Mouse (Mus musculus): ENCODE measurements around the gene Fgd6.
A peak's percentile ranks its signal among the peaks of the same experiment; 100 is the strongest.

Gene Fgd6

DNA sequence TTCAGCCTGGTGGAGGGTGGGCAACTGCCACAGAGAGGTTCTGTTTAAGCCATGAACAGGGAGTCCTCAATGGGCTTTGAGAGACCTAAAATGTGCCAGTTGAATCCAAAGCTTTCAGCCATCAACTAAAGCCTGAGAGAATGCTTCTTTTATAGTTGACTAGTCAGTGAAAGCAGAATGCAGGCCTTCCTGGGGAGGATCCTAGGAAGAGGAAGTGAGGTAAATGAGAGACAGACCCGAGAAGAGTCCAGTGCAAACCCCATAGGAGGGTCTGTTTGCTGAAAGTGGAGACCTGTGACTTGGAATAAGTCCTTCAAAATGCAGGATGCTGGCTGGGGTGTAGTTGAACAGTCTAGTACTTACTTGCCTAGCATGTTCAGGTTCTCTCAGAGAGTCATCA, 11.2 kb downstream of the Fgd6 start:
- DNase-seq: no peak

GRCm38 (mm10) chr10:94047845-94048559, 12.2 kb downstream of the Fgd6 start:
- no peak for DNase-seq

GRCm38 (mm10) chr10:94049121-94049520, 13.3 kb downstream of the Fgd6 start:
- no peak for DNase-seq

DNA sequence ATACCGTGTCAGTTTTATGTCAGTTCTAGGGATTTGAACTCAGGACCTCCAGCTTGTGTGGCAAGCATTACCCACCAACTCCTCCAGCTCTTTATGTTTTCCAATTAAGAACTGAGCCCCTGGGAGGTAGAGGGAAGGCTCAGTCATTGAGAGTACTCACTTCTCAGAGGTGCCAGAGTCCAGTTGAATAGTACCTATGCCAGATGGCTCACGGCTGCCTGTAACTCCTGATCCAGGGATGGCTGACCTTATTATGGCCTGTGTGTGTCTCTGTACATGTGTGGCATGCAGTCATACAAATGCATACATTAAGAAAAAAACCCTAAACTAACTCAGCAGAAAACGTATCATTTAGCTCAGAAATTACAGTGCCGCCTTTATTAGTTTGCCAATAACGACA, 14.9 kb downstream of the Fgd6 start:
- no peak for DNase-seq

DNA sequence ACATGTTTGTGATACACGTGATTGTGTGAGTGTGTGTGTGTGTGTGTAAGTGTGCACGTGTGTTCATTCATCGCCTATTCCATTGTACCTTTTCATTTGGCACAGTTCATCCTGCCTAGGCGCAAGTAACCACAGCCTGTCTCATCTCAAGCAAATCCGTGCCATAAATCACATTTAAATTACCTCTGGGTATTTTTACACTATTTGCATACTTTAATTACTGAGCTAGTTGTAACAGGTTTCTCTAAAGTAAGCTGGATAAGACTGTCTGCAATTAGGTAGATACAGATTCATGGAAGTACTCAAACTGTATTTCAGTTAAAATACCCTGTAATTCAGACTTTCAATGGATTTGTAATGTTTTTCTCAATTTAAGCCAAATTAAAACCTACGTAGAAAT, 20.7 kb downstream of the Fgd6 start:
- DNase-seq: no peak

GRCm38 (mm10) chr10:94059618-94060055, 23.8 kb downstream of the Fgd6 start:
- DNase-seq: no peak

GRCm38 (mm10) chr10:94060190-94060589, 24.4 kb downstream of the Fgd6 start:
- DNase-seq: no peak

DNA sequence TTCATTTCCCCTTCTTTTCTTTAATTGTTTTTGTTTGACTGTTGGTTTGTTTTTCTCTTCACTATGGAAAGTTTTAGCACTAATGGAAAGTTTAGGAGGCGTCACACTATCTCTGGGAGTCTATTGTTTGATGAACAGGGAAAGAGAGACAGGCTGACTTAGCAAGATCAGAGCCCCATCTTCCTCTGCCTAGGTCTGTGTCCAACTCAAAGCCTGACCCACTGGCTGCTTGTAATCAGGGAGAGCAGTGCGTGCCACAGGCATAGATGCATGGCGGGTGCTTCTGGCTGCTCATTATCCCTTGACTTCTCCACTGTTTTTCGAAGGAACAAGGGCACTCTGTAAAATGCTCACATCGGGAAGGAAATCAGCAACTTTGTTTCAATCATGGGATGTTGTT, 26.6 kb downstream of the Fgd6 start:
- DNase-seq: no peak

DNA sequence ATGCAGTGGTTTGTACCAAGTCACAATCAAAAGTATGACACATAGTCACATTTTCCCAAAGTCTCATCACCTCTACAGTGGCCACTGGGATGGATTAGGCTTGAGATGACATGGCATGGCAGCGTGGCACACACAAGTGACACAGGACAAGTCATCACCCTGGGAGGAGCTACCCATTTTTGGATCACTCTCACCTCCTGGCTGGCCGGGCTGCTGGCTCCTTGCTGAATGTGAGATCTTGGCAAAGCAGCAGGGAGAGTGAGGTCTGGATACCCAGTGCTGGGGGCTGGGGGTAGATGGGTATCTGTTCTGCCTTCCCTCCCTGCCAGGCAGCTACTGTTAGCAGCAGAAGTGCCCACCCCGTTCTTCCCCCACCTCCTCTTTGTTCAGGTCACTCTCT, 31.1 kb downstream of the Fgd6 start:
- no peak for DNase-seq

DNA sequence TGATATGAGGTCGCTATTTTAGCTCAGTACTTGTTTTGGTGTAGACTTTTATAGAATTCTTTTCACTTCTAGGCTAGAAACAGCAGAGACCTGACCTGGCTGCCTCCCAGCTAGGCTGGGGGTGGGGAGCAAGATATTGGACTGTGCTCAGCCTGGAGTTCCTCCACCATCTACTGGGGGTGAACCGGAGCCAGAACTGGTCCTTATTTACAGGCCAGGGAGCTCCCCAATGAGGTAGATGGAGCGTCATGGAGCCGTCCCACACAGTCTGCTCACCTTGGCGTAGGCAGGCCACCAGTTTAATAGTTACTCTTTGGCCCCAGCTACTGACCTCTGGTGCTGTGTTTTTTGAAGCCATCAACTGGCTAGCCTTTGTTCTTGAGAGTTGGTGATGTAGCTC, 32.9 kb downstream of the Fgd6 start:
- no peak for DNase-seq

GRCm38 (mm10) chr10:94071641-94072040, 35.8 kb downstream of the Fgd6 start:
- no peak for DNase-seq

- peak; percentile 15 for DNase-seq
Measured at GRCm38 (mm10) chr10:94072261-94072915, 36.6 kb downstream of the Fgd6 start.

DNA sequence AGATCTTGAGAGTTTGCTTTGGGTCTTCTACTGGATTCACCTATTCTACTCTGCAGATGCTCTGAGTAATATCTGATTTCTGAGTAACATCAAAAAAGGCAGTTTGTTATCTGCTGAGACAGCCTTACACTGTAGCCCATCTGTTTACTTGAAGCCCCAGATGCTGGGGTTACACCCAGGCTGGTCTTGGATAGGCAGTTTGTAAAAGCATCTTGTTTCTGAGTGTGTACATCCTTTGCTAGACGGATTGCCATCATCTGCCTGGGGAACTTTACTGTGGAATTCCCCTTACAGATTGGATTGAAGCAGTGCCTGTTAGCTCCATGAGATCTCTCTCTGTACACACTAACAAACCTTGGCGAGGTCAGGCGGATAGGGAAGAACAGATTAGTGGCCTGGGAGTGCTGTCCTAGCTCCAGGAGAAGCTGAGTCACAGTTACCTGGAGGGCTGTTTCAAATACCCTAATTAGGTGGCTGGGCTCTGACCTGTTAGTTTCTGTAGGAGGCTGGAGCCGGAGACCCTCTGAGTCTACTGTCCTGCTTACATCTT, 37.2 kb downstream of the Fgd6 start:
- no peak for DNase-seq

- DNase-seq: no peak
Measured at GRCm38 (mm10) chr10:94076966-94077825, 41.4 kb downstream of the Fgd6 start.

- DNase-seq: no peak
Measured at GRCm38 (mm10) chr10:94080740-94081139, 44.9 kb downstream of the Fgd6 start.

GRCm38 (mm10) chr10:94082040-94082734, 46.4 kb downstream of the Fgd6 start:
- DNase-seq: no peak

DNA sequence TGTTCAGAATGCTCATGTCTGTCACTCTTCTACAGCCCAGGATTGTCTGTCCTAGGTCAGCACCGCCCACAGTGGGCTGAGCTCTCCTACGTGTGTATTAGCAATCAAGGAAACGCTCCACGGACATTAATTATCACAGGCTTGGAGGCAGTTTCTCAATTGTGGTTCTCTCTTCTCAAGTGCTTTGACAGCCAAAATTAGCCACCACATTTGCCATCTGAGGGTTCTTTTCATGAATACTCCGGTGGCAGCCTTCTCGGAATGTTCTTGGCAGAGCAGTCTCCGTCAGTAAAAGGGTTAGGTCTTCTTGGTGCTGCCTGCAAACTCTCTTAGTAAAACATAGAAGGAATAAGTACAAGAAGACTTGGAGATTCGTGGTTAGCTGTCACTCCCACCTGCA, 50.5 kb downstream of the Fgd6 start:
- no peak for DNase-seq

DNA sequence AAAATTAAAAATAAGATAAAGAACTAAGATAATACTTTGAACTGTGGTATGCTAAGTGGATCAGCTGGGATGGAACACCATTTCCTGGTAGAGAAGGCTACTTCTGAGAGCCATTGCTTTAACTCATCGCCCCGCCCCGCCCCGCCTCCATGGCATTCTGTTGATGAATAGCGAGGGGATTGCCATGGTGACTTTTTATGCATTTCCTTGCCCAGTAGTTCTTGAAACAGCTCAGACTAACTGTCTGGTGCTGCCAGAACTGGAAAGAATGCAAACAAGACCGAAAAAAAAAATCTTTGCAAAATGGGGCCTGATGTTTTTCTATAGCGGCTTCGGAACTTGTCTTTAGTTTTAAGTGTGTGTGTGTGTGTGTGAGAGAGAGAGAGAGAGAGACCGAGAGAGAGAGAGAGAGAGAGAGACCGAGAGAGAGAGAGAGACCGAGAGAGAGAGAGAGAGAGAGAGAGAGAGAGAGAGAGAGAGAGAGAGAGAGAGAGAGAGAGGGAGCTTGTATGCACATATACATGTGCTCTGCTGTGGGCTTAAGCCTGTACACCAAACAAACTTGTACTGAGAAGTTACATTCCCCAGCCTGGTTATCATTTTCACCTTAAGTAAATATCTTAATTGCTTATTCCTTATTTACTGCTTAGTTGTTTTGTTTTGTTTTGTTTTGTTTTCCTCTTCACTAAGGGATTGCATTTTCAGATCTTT, 51.7 kb downstream of the Fgd6 start:
- DNase-seq: peak; percentile 14

DNA sequence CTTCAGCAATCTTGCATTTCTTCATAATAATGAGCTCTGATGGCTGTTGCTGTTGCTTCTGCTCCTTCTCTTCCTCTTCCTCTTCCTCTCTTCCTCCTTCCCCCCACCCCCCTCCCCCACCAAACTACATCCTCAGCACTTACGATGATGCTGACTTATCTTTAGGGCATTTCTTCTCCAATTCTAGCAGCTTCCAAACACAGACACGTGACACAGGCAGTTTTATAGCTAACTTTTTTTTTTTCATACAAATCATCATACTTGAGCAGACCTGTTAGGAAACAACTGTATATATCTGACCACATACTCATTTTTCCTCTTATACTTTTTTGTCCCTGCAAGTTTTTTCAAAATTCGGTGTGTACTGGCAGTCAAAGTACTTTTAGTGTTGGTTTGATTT, 54.2 kb downstream of the Fgd6 start:
- DNase-seq: no peak

DNA sequence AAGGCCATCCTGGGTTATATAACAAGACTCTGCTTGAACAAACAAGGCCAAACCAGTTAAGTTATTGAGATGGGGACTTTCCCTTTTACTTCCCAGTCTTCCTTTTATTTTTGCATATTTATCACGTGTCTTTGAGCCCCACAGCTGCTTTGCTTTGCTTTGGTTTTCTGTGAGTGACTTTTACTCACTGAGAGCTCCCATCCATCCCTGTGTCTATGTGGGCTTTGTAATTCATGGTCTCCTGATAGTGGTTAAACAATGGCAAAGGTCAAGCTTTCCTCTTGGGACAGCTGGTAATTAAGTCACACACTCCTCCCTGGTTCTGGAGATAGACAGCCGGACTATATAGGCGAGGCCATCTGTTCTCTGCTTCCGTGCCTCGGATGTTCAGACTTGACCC, 57.7 kb downstream of the Fgd6 start:
- no peak for DNase-seq

- DNase-seq: no peak
Measured at GRCm38 (mm10) chr10:94095743-94096465, 60.1 kb downstream of the Fgd6 start.
